Comparison of ENCODE assay signal across 8 mouse cellular contexts in genomic region chr1:34849745-34850342, GRCm38 (mm10). TPM values are rescaled to one million over a fixed set of nuclear protein-coding genes. Genes with fewer than 3 reads are reported as not detected.
A peak's percentile ranks its signal among the peaks of the same experiment; 100 is the strongest.
DNase-seq lines count a peak whose midpoint lies in the region; ATAC-seq and TF ChIP-seq lines count a peak whose summit lies in the region.

Plekhb2 (plus strand) TSS chr1:34849976.

- no peak for TF ChIP-seq CTCF in cortical plate, adult 2 months (IDR thresholded peaks at IDR 0.05; ENCODE audit: extremely low read depth, insufficient read depth, low read length)
- no peak for TF ChIP-seq CTCF in left cerebral cortex, adult 2 months (IDR thresholded peaks at IDR 0.05)

- peak within 1 kb of the TSS; percentile 64 for H3K4me3 ChIP-seq in cortical plate, adult 2 months (ENCODE audit: insufficient read depth, low read length)
- H3K4me3 ChIP-seq in left cerebral cortex, adult 2 months: peak within 1 kb of the TSS; percentile 92
- H3K4me3 ChIP-seq in macrophage (ENCODE audit: inconsistent target): peak within 1 kb of the TSS; percentile 53

- TF ChIP-seq POLR2A in cortical plate, adult 2 months (IDR thresholded peaks at IDR 0.05; ENCODE audit: extremely low read depth, insufficient read depth, low read length): peak; percentile 96

- H3K36me3 ChIP-seq in macrophage (ENCODE audit: inconsistent target): no peaks in the 10 kb centered on the region

- peak; percentile 55 for ATAC-seq in activated CD4-positive, CD25-positive, alpha-beta regulatory T cell, adult 4 months

- 1% methylated on average over 28 of the region's 40 CpGs for WGBS in macrophage (ENCODE audit: missing documents)

- H3K27ac ChIP-seq in cortical plate, adult 2 months (ENCODE audit: insufficient read depth, low read length): peak within 1 kb of the TSS; percentile 42
- peak within 1 kb of the TSS; percentile 97 for H3K27ac ChIP-seq in left cerebral cortex, adult 2 months
- peak within 1 kb of the TSS; percentile 81 for H3K27ac ChIP-seq in macrophage

- intact Hi-C loops in left cerebral cortex, adult 2 months (cut with DNase I): loop anchor here (5.0 kb wide), 2 partner anchors 98 to 113 kb away; no protein-coding TSS in a partner anchor

- peaks cover 1% of the 10 kb centered on the region; the same call in 1 of the 2 replicates for H3K4me1 ChIP-seq in cortical plate, adult 2 months (ENCODE audit: control insufficient read depth, insufficient read depth, low read length)

- H3K79me2 ChIP-seq in macrophage (ENCODE audit: inconsistent target): peaks cover 60% of the 10 kb centered on the region

- peak; percentile 79 for DNase-seq in gastrocnemius, postnatal 10 days
- peak; percentile 49 for DNase-seq in hindlimb bud, embryonic 11.5 days (ENCODE audit: extremely low spot score, low read depth, low spot score)
- DNase-seq in left cerebral cortex, adult 2 months (ENCODE audit: extremely low spot score in 1 of 2, low spot score in 2 of 2): peak; percentile 88 to 91
- peak; percentile 76 for DNase-seq in retina, postnatal 7 days (ENCODE audit: low read depth, low spot score)
- DNase-seq in urinary bladder, adult 2 months (ENCODE audit: low spot score): peak; percentile 90

RNA-seq across cellular contexts. Expression of gene Plekhb2, which starts in this region (rescaled TPM):
- polyA plus RNA-seq in activated CD4-positive, CD25-positive, alpha-beta regulatory T cell, adult 4 months (2017; shearing (Covaris generic)): 100 to 1,000 TPM; 120 to 128 TPM
- 172 and 184 TPM in 2 replicates for polyA plus RNA-seq in cortical plate, adult 2 months (2012; rRNA removed)
- total RNA-seq in gastrocnemius, postnatal 10 days (2021): 10 to 100 TPM; 16.5 to 17.1 TPM
- total RNA-seq in left cerebral cortex, adult 2 months (2021): 100 to 1,000 TPM; 255 to 290 TPM
- total RNA-seq in macrophage (2018; cell fraction: chromatin; rRNA removed): 10 to 100 TPM; 30.8 to 82.0 (median 54.7) TPM
- total RNA-seq in macrophage (2018; cell fraction: cytosol; rRNA removed): 100 to 1,000 TPM in 18 of 26 experiments, 10 to 100 TPM in 8; 89.8 to 155 (median 119) TPM
- 100 to 1,000 TPM in 5 of 26 experiments, 10 to 100 TPM in 21; 63.3 to 114 (median 81.8) TPM for total RNA-seq in macrophage (2018; cell fraction: nucleus; rRNA removed)
- 93.5 to 132 TPM (median 125 TPM) in 3 replicates for polyA plus RNA-seq in macrophage (2018)
- polyA plus RNA-seq in urinary bladder, adult 2 months (2012; rRNA removed): 120 and 125 TPM in 2 replicates

Comparison
In these comparisons a context has a peak if more than half of its experiments do, and no peak if none do; other contexts are left out.
1. Peak in every context shown above with its lines: DNase-seq, ATAC-seq, H3K4me3 ChIP-seq and H3K27ac ChIP-seq.
2. RNA of gene Plekhb2 (total RNA-seq): 255 to 290 TPM in left cerebral cortex, adult 2 months; 16.5 to 17.1 TPM in gastrocnemius, postnatal 10 days; every median in the first group is over 10 times any median in the second.
3. H3K27ac ChIP-seq: peak in every context shown above with its lines; median percentile 97 in left cerebral cortex, adult 2 months; 81 in macrophage; 42 in cortical plate, adult 2 months.